Mouse (Mus musculus): ENCODE measurements around the gene Dab2ip. TPM values are rescaled to one million over a fixed set of nuclear protein-coding genes. Genes with fewer than 3 reads are reported as not detected.

The Dab2ip gene
- total and polyA plus RNA-seq, 3 experiments, result 4.0 to 9.9 TPM; not detected in 1

DNA sequence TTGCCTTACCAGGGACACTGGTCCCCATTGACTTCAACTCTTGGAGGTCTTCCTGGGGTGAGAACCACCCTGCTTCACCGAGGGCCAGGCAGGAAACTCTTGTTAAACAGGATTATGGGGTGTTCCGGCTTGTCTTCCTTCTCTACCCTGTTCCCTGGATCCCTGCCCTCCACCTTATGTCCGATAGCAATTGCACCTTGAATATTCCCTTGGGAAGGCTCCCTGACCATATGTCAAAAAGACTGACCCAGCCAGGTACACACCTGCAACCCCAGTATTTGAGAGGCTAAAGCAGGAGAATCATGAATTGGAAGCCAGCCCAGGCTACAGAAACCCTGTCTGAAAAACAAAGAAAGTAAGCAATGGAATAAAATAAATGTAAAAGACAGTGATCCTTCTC is 40.8 kb downstream of the Dab2ip start:
- no peak for TF ChIP-seq ELF1 (IDR thresholded peaks at IDR 0.05; ENCODE audit: low read depth, low read length)
- TF ChIP-seq UBTF (IDR thresholded peaks at IDR 0.05; ENCODE audit: borderline replicate concordance, insufficient read depth, low read depth, low read length), result no peak
- TF ChIP-seq USF1 (IDR thresholded peaks at IDR 0.05; ENCODE audit: low read depth, low read length), result no peak
- TF ChIP-seq MYC (IDR thresholded peaks at IDR 0.05; ENCODE audit: low read depth, low read length), result no peak
- no peak for TF ChIP-seq EP300 (IDR thresholded peaks at IDR 0.05; ENCODE audit: low read depth in 1 of 2, low read length in 2 of 2)
- no peak for TF ChIP-seq GABPA (IDR thresholded peaks at IDR 0.05; ENCODE audit: low read depth, low read length)
- no peak for TF ChIP-seq ZKSCAN1 (IDR thresholded peaks at IDR 0.05; ENCODE audit: low read depth, low read length)
- no peak for TF ChIP-seq GATA1 (IDR thresholded peaks at IDR 0.05; ENCODE audit: low read depth, low read length)
- TF ChIP-seq E2F4 (IDR thresholded peaks at IDR 0.05; ENCODE audit: borderline replicate concordance, low read depth, low read length), result no peak
- no peak for TF ChIP-seq ZMIZ1 (IDR thresholded peaks at IDR 0.05; ENCODE audit: low read depth, low read length)
- no peak for TF ChIP-seq MXI1 (IDR thresholded peaks at IDR 0.05; ENCODE audit: low read depth, low read length)
- no peak for TF ChIP-seq TCF12 (IDR thresholded peaks at IDR 0.05; ENCODE audit: low read depth, low read length)
- no peak for TF ChIP-seq MAFK (IDR thresholded peaks at IDR 0.05; ENCODE audit: borderline replicate concordance, low read depth, low read length)
- no peak for TF ChIP-seq USF2 (IDR thresholded peaks at IDR 0.05; ENCODE audit: borderline replicate concordance in 1 of 2, insufficient read depth in 1 of 2, low read depth in 1 of 2, low read length in 2 of 2)
- no peak for TF ChIP-seq JUND (IDR thresholded peaks at IDR 0.05; ENCODE audit: low read depth, low read length)
- no peak for TF ChIP-seq MEF2A (IDR thresholded peaks at IDR 0.05; ENCODE audit: extremely low read depth, insufficient replicate concordance, low read depth, low read length, poor library complexity, severe bottlenecking)
- TF ChIP-seq SIN3A (IDR thresholded peaks at IDR 0.05; ENCODE audit: low read length), result no peak
- no peak for TF ChIP-seq POLR2A (IDR thresholded peaks at IDR 0.05; ENCODE audit: control insufficient read depth in 1 of 2, insufficient read depth in 1 of 2, low read depth in 1 of 2, low read length in 2 of 2, poor library complexity in 1 of 2)

DNA sequence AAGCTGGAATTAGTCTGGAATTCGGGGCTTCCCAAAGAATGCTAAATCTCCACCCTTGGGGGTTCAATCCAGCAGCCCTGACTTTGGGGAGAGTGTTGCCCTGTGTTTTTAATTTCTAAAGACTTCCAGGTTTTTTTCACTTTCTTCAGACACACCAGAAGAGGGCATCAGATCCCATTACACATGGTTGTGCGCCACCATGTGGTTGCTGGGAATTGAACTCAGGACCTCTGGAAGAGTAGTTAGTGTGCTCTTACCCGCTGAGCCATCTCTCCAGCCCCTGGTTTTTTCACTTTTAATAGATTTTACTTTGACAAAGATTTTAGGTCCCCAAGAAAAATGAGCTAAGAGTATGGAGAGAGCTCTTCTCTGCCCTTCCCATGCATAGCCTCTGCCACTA is 43.6 kb downstream of the Dab2ip start:
- Histone ChIP-seq H3K9me3 (replicated peaks; ENCODE audit: insufficient read depth, low read length) (no peaks in the 10 kb centered on the region), H3K4me3 (ENCODE audit: control insufficient read depth in 1 of 2, insufficient read depth in 1 of 2, low read depth in 2 of 2, low read length in 2 of 2) (no peak overlapping the region), H3K27me3 (ENCODE audit: control insufficient read depth in 1 of 2, insufficient read depth in 2 of 2, low read length in 2 of 2) (peaks cover 2 to 4% of the 10 kb centered on the region in 2 experiments; a peak in 3 of 4 replicates), H3K36me3 (ENCODE audit: control insufficient read depth in 1 of 2, insufficient read depth in 2 of 2, low read length in 2 of 2) (no peaks in the 10 kb centered on the region), H3K79me2 (ENCODE audit: control insufficient read depth, insufficient read depth, low read length, poor library complexity) (no peaks in the 10 kb centered on the region), H3K27ac (ENCODE audit: control insufficient read depth, low read depth, low read length) (no peak overlapping the region), H3K9ac (ENCODE audit: control insufficient read depth, low read depth, low read length, poor library complexity, severe bottlenecking) (no peak overlapping the region), H3K4me1 (ENCODE audit: control insufficient read depth in 1 of 2, insufficient read depth in 2 of 2, low read length in 2 of 2) (no peaks in the 10 kb centered on the region)
- TF ChIP-seq USF2 (IDR thresholded peaks at IDR 0.05; ENCODE audit: borderline replicate concordance in 1 of 2, insufficient read depth in 1 of 2, low read depth in 1 of 2, low read length in 2 of 2) (no peak), MYB (IDR thresholded peaks at IDR 0.05; ENCODE audit: low read depth, low read length) (no peak), SMC3 (IDR thresholded peaks at IDR 0.05; ENCODE audit: low read depth, low read length) (peak; percentile 61), CHD2 (IDR thresholded peaks at IDR 0.05; ENCODE audit: low read length) (no peak), RCOR1 (IDR thresholded peaks at IDR 0.05; ENCODE audit: low read depth, low read length) (no peak), NELFE (IDR thresholded peaks at IDR 0.05; ENCODE audit: low read depth, low read length) (no peak), HCFC1 (IDR thresholded peaks at IDR 0.05; ENCODE audit: low read depth, low read length) (no peak), CTCF (IDR thresholded peaks at IDR 0.05 in 2 of 3, conservative IDR thresholded peaks at IDR 0.05 in 1 of 3; ENCODE audit: control insufficient read depth in 1 of 3, insufficient read depth in 1 of 3, low read depth in 2 of 3, low read length in 3 of 3, poor library complexity in 1 of 3, severe bottlenecking in 1 of 3) (peak in 2 of 3 experiments; percentile 31 to 68; a peak in 3 of 6 replicates), RAD21 (IDR thresholded peaks at IDR 0.05; ENCODE audit: low read depth, low read length) (peak; percentile 27), TBP (IDR thresholded peaks at IDR 0.05; ENCODE audit: low read depth, low read length) (no peak)
- no peak for DNase-seq (ENCODE audit: low read depth, low spot score)

More for the DNA sequence above, 40.8 kb downstream of the Dab2ip start:
- peaks cover 0 to 7% of the 10 kb centered on the region in 2 experiments; a peak in 2 of 4 replicates for H3K36me3 ChIP-seq (ENCODE audit: control insufficient read depth in 1 of 2, insufficient read depth in 2 of 2, low read length in 2 of 2)
- H3K9ac ChIP-seq (ENCODE audit: control insufficient read depth, low read depth, low read length, poor library complexity, severe bottlenecking), result no peak overlapping the region
- H3K79me2 ChIP-seq (ENCODE audit: control insufficient read depth, insufficient read depth, low read length, poor library complexity), result no peaks in the 10 kb centered on the region
- peaks cover 6 to 13% of the 10 kb centered on the region in 2 experiments for H3K4me1 ChIP-seq (ENCODE audit: control insufficient read depth in 1 of 2, insufficient read depth in 2 of 2, low read length in 2 of 2)
- H3K4me3 ChIP-seq (ENCODE audit: control insufficient read depth in 1 of 2, insufficient read depth in 1 of 2, low read depth in 2 of 2, low read length in 2 of 2), result no peak overlapping the region
- H3K27me3 ChIP-seq (ENCODE audit: control insufficient read depth in 1 of 2, insufficient read depth in 2 of 2, low read length in 2 of 2), result peaks cover 0 to 4% of the 10 kb centered on the region in 2 experiments; a peak in 2 of 4 replicates
- no peak for DNase-seq (ENCODE audit: low read depth, low spot score)
- no peaks in the 10 kb centered on the region for H3K9me3 ChIP-seq (replicated peaks; ENCODE audit: insufficient read depth, low read length)
- H3K27ac ChIP-seq (ENCODE audit: control insufficient read depth, low read depth, low read length), result no peak overlapping the region
